In the genomic region with DNA sequence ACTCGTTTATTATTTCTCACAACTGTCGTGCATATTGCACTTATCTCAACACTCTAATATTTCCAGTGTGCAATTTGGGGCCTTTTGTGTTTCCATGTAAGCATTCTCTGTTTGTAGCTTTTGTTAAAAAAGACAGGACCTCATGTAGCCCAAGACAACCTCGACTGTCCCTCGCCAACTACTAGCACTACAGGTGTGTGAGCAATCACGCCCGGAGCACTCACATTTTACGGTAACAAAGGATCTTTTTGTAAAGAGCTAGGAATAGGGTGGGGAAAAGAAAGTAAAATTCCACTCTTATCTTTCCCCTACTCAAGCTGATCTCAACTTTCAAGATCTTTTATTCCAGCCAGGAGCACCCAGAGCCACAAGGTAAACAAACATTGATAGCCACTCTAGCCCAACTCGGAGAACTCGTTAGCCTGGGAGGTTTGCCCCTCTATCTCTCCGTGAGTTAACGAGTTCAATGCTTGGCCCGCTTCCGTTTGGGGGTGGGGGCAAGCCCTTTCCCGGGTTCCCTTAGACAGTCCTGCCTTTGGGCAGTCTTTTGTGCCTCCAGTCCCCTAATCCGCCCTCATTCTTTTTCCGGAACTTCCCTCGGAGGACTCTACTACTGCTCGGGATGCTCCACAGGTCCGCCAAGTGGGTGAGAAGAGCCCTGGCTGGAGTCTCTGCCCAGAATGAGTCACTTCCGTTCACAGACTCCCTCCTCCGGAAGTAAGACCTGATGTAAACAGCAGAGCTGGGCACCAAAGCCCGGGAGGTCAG, we compare ENCODE assay signal across 8 mouse cellular contexts. TPM values are rescaled to one million over a fixed set of nuclear protein-coding genes. Genes with fewer than 3 reads are reported as not detected.
DNase-seq lines count a peak whose midpoint lies in the region; ATAC-seq lines count a peak whose summit lies in the region.

Gm45208 (plus strand) TSS at position 732 of the 768 bp plus-strand sequence.

- no peaks in the 10 kb centered on the region for H3K9me3 ChIP-seq in heart, embryonic 15.5 days (replicated peaks)
- no peaks in the 10 kb centered on the region for H3K9me3 ChIP-seq in liver, embryonic 15.5 days (replicated peaks)
- H3K9me3 ChIP-seq in neural tube, embryonic 11.5 days (ENCODE audit: control insufficient read depth, low read length), result no peaks in the 10 kb centered on the region
- H3K9me3 ChIP-seq in stomach, embryonic 16.5 days (replicated peaks; ENCODE audit: control insufficient read depth, low read length), result no peaks in the 10 kb centered on the region

- peak within 1 kb of the TSS; percentile 59 for H3K9ac ChIP-seq in heart, embryonic 15.5 days
- peak within 1 kb of the TSS; percentile 70 for H3K9ac ChIP-seq in liver, embryonic 15.5 days
- H3K9ac ChIP-seq in neural tube, embryonic 11.5 days (ENCODE audit: low read length), result peak within 1 kb of the TSS; percentile 60
- H3K9ac ChIP-seq in stomach, embryonic 16.5 days (ENCODE audit: low read length), result peak within 1 kb of the TSS; percentile 77

- peak within 1 kb of the TSS; percentile 91 for H3K27ac ChIP-seq in heart, embryonic 15.5 days
- H3K27ac ChIP-seq in liver, embryonic 15.5 days (replicated peaks), result peak within 1 kb of the TSS; percentile 87
- H3K27ac ChIP-seq in neural tube, embryonic 11.5 days (ENCODE audit: low read depth, low read length), result 0 out of 2 replicates have a peak within 1 kb of the TSS, but pooled peaks have one; percentile 40
- peak within 1 kb of the TSS; percentile 98 for H3K27ac ChIP-seq in stomach, embryonic 16.5 days (ENCODE audit: low read length)

- peaks cover 4% of the 10 kb centered on the region for H3K4me1 ChIP-seq in heart, embryonic 15.5 days (replicated peaks)
- H3K4me1 ChIP-seq in liver, embryonic 15.5 days (replicated peaks), result peaks cover 10% of the 10 kb centered on the region
- no peaks in the 10 kb centered on the region for H3K4me1 ChIP-seq in neural tube, embryonic 11.5 days (ENCODE audit: control insufficient read depth, insufficient read depth, low read length)
- peaks cover 4% of the 10 kb centered on the region; the same call in 1 of the 2 replicates for H3K4me1 ChIP-seq in stomach, embryonic 16.5 days (ENCODE audit: control insufficient read depth, insufficient read depth, low read length)

- H3K36me3 ChIP-seq in heart, embryonic 15.5 days, result no peaks in the 10 kb centered on the region; the same call in 1 of the 2 replicates
- H3K36me3 ChIP-seq in liver, embryonic 15.5 days (replicated peaks), result peaks cover 23% of the 10 kb centered on the region
- H3K36me3 ChIP-seq in neural tube, embryonic 11.5 days (ENCODE audit: control insufficient read depth, insufficient read depth, low read length), result no peaks in the 10 kb centered on the region
- H3K36me3 ChIP-seq in stomach, embryonic 16.5 days (ENCODE audit: control insufficient read depth, insufficient read depth, low read length), result no peaks in the 10 kb centered on the region; the same call in 1 of the 2 replicates

- no peaks in the 10 kb centered on the region for H3K27me3 ChIP-seq in heart, embryonic 15.5 days
- no peaks in the 10 kb centered on the region for H3K27me3 ChIP-seq in liver, embryonic 15.5 days
- no peaks in the 10 kb centered on the region for H3K27me3 ChIP-seq in neural tube, embryonic 11.5 days (ENCODE audit: control insufficient read depth, insufficient read depth, low read length)
- no peaks in the 10 kb centered on the region for H3K27me3 ChIP-seq in stomach, embryonic 16.5 days (ENCODE audit: control insufficient read depth, insufficient read depth, low read length)

- peak; percentile 87 for ATAC-seq in heart, embryonic 15.5 days (replicated peaks; ENCODE audit: insufficient number of reproducible peaks, insufficient read depth, low FRiP score, low read depth)
- ATAC-seq in liver, embryonic 15.5 days (ENCODE audit: insufficient read depth), result peak; percentile 91
- peak; percentile 83 for ATAC-seq in neural tube, embryonic 11.5 days (ENCODE audit: insufficient read depth, low FRiP score, low TSS enrichment)
- ATAC-seq in stomach, embryonic 16.5 days (ENCODE audit: insufficient read depth, low FRiP score), result peak; percentile 90

- H3K4me3 ChIP-seq in heart, embryonic 15.5 days, result peak within 1 kb of the TSS; percentile 69
- peak within 1 kb of the TSS; percentile 72 for H3K4me3 ChIP-seq in liver, embryonic 15.5 days (replicated peaks)
- H3K4me3 ChIP-seq in neural tube, embryonic 11.5 days (ENCODE audit: low read depth, low read length), result peak within 1 kb of the TSS; percentile 48
- peak within 1 kb of the TSS; percentile 66 for H3K4me3 ChIP-seq in stomach, embryonic 16.5 days (replicated peaks; ENCODE audit: low read length)

- DNase-seq in CD4-positive, CD25-positive, alpha-beta regulatory T cell, adult 2 months (ENCODE audit: low read depth, low spot score), result peak; percentile 80
- DNase-seq in c-Kit-negative CD71-positive TER-119-positive erythroid progenitor cells, embryonic 14.5 days (ENCODE audit: low read depth, low spot score), result peak; percentile 71
- DNase-seq in fibroblast of lung, adult 2 months (ENCODE audit: low read depth), result peak; percentile 55
- DNase-seq in kidney, postnatal 25 days, result peak; percentile 64 to 81
- DNase-seq in neural tube, embryonic 11.5 days (ENCODE audit: low spot score), result peak; percentile 78

- WGBS in heart, embryonic 15.5 days, result 18% methylated on average over 22 of the region's 22 CpGs
- 16% methylated on average over 22 of the region's 22 CpGs for WGBS in liver, embryonic 15.5 days (ENCODE audit: insufficient replicate concordance)
- WGBS in neural tube, embryonic 11.5 days, result 23% methylated on average over 22 of the region's 22 CpGs
- 16% methylated on average over 22 of the region's 22 CpGs for WGBS in stomach, embryonic 16.5 days

- peak within 1 kb of the TSS; percentile 73 for H3K4me2 ChIP-seq in heart, embryonic 15.5 days
- H3K4me2 ChIP-seq in liver, embryonic 15.5 days, result peak within 1 kb of the TSS; percentile 66
- H3K4me2 ChIP-seq in neural tube, embryonic 11.5 days (ENCODE audit: low read depth), result peak within 1 kb of the TSS; percentile 56
- peak within 1 kb of the TSS; percentile 65 for H3K4me2 ChIP-seq in stomach, embryonic 16.5 days (ENCODE audit: low read depth, low read length)

RNA-seq across cellular contexts. Expression of gene Gm45208, which starts in this region (rescaled TPM):
- 1.2 TPM in 1 of 2 replicates, not detected in the other for polyA plus RNA-seq in heart, embryonic 15.5 days (2015; fragmentation: Nextera tagmentation; extraction: Ambion mirVana)
- polyA plus RNA-seq in liver, embryonic 15.5 days (2015; fragmentation: Nextera tagmentation; extraction: Ambion mirVana), result 0.31 TPM in 1 of 2 replicates, not detected in the other
- not detected in 2 replicates for polyA plus RNA-seq in neural tube, embryonic 11.5 days (2014; fragmentation: Nextera tagmentation; extraction: Ambion mirVana)
- not detected in 2 replicates for polyA plus RNA-seq in stomach, embryonic 16.5 days (2015; fragmentation: Nextera tagmentation; extraction: Ambion mirVana)

Comparison
In these comparisons a context has a peak if more than half of its experiments do, and no peak if none do; other contexts are left out.
1. Peak in every context shown above with its lines: DNase-seq, ATAC-seq, H3K4me3 ChIP-seq and H3K27ac ChIP-seq.
2. Peak in ATAC-seq, H3K4me3 ChIP-seq, H3K27ac ChIP-seq, H3K9ac ChIP-seq and H3K4me2 ChIP-seq in liver, embryonic 15.5 days; RNA of the gene not detected or under 1 TPM.
3. Peak in DNase-seq, ATAC-seq, H3K4me3 ChIP-seq, H3K27ac ChIP-seq, H3K9ac ChIP-seq and H3K4me2 ChIP-seq in neural tube, embryonic 11.5 days; RNA of the gene not detected or under 1 TPM.
4. Peak in ATAC-seq, H3K4me3 ChIP-seq, H3K27ac ChIP-seq, H3K9ac ChIP-seq and H3K4me2 ChIP-seq in stomach, embryonic 16.5 days; RNA of the gene not detected or under 1 TPM.
5. H3K27ac ChIP-seq: peak in every context shown above with its lines; median percentile 98 in stomach, embryonic 16.5 days; 91 in heart, embryonic 15.5 days; 87 in liver, embryonic 15.5 days; 40 in neural tube, embryonic 11.5 days.